Mouse (Mus musculus): ENCODE results near the gene Srrt. TPM values are rescaled to one million over a fixed set of nuclear protein-coding genes. Genes with fewer than 3 reads are reported as not detected.

Srrt gene
- total RNA-seq (2015) (133 and 143 TPM in 2 replicates), total RNA-seq (2017) (241 and 321 TPM in 2 replicates)

DNA sequence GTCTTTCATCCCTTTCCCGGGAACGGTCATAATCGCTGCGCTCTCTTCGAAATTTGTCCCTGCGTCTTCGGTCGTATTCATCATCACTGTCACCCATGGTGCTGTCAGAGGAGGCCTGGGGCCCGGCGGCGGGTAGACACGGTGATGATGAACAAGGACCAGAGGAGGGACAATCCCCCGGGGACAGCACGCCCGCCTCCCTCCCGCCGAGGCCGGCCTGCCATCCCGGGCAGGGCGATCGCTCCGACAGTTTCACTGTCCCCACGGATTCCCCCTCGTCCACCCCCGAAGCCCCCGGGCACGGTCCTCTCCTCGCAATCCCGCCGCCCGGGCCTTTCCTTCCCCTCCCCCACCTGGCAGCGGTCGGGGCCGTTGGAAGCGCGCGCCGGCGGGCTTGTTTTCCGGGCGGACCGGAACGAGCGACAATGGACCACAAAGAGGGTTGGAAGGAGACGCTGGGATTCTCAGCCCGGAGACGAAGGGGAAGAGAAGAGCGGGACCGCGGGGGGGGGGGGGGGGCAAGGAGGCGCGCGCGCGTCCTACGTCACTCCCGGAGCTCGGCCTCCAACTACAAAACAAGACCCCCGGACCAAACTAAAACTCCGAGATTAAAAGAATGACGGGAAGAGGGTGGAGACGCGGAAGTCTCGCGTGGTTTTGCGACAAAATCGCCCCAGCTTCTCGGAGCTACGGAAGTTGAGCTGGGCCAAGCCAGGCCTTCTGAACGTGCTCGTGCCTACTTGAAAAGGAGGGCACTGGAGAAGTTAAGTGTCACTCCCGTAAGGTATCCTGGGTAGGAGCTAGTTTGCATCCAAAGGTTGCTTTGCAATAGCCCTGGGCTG lies at the start of gene Srrt:
TSS of gene Srrt (minus strand) at position 604 of the 842 bp plus-strand sequence.
- ATAC-seq (replicated peaks; ENCODE audit: poor library complexity): peak; percentile 85

DNA sequence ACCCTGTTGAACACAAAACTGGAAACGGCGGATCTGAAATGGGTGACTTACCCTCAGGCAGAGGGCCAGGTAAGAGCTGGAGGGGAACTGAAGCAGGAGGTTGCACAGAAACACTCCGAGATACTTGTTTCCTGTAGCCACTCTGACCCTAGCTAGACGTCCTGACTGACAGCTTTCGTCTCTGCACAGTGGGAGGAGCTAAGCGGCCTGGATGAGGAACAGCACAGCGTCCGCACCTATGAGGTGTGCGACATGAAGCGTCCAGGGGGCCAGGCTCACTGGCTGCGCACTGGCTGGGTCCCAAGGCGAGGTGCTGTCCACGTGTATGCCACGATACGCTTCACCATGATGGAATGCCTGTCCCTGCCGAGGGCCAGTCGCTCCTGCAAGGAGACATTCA lies 46.6 kb upstream of the Srrt start:
- no peak for ATAC-seq (replicated peaks; ENCODE audit: poor library complexity)

DNA sequence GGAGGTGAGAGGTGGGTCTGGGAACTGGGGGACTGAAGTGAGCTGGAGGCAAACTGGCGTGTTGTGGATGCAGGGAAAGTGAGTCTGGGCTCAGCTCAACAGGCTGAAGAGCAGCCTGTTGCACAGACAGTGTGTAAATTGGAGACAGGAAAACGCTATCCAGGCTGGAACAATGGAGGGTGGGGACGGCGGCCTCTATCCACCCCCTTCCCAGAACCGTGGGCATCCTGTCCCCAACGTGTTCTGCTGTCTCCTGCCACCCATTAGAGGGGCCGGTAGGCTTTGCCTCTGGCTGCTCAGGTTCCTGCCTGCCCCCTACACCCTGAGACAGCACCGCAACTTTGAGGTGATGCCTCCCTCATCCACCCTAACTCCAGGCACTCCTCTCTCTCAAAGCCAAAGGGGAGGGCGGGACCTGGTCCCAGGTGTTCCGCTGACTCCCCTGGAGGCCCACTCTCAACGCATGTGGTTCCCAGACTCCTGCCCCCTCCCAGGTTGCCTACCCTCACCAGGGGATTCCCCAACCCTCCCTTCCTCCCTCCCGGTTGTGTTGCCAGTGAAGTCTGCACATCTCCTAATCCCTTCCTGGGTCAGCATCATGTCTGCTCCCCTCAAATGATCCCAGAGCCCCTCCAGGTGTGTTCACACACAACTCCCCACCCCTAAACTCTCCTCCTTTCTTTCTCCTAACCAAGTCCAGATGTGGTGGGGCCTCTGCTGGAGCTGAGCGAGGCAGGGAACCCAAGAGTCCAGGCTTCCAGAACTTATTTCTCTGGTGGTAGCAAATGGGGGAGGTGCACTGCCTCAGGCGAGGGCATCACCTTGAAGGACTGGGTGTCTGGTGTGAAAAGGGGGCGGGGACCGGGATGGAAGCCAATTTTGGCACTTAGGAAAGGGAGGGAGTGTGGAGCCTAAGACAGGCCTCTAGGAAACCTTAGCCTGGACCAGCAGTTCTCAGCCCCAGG lies 44.8 kb upstream of the Srrt start:
- no peak for ATAC-seq (replicated peaks; ENCODE audit: poor library complexity)

DNA sequence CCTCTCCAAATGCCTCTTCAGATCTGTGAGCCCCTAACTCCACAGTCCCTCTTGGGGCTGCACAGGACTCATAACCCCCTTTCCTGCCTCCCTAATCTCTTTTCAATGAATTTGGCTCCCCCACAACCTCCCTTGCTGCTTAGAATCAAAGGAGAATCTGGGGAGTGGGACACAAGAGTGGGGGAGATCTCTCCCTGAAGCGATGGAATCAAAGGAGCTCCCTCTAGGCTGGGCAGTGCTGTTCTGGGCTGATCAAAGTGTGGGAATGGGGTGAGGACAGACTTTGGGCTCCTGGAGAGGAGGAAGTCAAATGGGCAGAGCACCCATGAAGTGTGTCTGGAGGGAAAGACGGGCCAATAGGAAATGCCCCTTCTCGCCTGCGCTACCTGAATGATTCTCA lies 43.9 kb upstream of the Srrt start:
- ATAC-seq (replicated peaks; ENCODE audit: poor library complexity): no peak

DNA sequence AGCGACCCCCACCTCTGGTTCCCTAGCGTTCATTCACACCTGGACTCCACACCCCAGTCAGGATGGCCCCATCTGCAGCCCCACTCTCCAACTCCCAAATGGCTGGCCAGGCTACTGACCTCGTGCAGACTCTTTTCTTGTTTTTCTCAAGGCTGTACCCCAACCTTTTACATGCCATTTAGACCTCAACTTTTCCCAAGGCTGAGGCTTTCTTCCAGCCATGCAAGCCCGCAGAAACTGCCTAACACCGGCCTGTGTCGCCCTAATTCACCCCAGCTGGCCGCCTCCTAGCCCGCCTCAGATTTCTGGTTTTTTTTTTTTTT lies 43.5 kb upstream of the Srrt start:
- no peak for ATAC-seq (replicated peaks; ENCODE audit: poor library complexity)

DNA sequence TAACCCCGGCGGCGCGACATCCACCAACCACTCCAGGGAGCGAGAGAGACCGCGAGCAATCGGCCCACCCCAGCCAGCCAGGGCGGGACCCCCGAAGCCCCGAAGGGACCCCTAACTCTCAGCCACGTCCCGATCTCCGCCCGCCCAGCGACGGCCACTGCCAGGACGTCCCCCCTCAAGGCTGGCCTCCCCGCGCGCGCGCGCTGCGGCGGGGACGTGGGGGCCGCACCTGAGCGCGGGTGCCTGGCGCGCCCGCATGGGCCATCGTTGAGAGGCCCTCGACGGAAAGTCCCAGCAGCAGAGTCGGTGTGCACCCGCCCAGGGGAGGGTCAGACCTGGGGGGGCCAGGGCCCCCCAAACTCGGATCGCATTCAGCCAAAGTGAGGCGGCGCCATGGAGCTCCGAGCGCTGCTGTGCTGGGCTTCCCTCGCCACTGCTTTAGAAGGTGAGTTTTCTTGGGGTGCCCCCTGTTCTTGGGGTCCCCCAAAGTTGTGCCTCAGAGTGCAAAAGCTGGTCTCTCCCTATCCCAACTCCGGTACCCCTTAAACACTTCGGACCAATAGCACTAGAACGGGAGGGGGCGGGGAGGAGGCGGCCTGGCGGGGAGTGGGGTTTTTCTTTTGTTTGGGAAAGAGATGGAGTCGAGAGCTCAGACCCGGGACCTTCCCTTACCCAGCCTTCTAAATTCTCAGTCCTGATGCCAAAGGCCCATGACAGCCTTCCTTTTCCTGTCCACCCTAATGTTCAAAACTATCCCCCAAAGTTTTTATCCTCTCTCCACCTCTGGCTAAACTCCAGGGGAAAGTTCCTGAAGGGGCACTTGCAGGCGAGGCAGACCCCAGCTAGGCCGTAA lies 43.0 kb upstream of the Srrt start:
- ATAC-seq (replicated peaks; ENCODE audit: poor library complexity): no peak

DNA sequence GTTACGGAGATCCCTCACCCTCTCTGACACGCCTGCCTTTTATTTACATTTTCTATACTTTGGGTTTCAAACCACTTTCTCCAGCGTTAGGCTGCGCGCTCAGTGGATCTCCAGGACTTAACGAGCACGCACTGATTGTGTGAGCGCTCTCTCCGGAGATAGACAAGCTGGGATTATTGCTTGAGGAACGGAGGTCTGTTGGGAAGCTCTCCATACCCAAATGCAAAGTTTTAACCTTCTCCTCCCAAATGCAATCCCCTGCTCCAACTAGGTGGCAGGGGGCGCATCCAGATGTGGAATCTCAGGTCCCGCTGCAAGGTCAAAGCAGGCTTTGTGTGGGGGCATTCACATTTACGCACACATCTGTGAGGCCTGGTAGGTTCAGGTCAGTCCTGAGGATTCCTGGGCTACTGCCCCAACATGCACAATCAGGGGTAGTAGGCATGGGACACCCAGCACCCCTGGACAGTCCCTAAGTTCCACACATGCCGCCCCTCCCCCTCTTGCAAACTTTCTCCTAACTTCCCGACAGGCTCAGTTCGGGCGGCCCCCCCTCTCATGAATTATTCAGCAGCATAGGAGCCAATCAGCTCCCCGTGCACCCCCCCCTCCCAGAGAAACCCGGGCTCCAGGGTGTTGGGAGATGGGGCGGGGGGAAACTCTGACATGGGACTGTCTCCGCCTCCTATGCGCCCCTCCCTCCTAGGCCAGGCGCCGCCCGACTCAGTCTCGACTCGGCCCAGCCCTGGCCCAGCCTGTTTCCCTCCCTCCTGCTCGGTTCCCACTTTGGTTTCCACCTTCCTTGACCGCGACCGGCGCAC lies 42.1 kb upstream of the Srrt start, which contains the start of gene Ephb4:
TSS of gene Ephb4 (plus strand) at position 726 of the 821 bp plus-strand sequence.
- ATAC-seq (replicated peaks; ENCODE audit: poor library complexity): 0 out of 2 replicates have a peak, but pooled peaks have one; percentile 29

DNA sequence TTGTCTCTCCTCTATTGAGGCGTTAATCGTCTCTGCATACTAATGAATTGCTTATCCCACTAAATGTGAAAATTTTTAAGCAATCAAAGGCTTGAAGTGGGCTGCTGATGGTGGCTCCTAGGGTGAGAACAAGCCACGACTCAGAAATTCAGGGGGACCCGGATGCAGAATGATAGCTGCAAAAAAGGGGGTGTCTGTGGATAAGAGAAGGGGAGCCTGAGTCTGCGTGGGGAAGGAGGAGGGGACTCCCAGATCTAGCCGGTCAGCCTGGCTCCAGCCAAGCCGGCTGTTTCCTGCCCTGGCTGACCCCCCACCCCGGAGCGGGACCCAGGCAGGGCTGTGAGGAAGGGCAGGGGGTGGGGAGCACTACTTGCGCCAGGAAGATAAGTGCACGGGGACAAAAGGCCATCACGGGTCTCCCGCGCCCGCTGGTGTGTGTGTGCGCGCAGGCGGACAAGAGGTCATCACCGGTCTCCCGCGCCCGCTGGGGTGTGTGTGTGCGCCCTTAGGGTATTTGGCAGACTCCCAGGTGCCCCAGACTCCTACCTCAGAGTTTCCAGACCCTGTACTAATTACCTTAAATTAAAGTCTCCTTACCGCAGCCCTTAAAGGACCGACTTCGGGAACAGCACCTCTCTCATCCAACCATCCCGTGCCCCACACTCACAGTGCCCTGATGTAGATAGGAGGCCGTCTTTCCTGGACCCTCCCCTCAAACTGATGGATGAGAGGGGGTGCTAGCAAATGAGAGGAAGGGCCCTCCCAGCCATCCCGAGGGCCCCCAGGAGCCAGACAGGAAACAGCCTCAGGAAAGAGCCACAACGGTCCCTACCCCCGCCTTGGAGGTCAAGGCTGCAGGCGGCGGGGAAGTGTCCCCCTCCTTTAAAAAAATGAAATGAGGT lies 41.3 kb upstream of the Srrt start:
- ATAC-seq (replicated peaks; ENCODE audit: poor library complexity): no peak

DNA sequence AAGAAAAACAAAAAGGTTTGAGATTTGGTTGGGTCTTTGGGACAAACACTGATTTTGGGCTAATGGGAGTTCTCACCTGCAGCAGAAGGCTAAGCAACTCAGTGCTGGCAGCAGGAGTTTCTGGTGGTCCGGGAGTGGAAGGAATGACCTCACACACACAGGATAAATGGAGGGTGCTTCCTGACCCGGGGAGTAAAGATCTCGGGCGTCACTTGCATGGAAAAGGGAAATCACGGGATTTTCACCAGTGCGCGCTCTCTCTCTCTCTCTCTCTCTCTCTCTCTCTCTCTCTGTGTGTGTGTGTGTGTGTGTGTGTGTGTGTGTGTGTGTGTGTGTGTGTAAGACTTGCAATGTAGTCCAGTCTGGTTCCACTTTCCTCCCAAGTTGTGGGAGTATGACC lies 40.4 kb upstream of the Srrt start:
- no peak for ATAC-seq (replicated peaks; ENCODE audit: poor library complexity)

DNA sequence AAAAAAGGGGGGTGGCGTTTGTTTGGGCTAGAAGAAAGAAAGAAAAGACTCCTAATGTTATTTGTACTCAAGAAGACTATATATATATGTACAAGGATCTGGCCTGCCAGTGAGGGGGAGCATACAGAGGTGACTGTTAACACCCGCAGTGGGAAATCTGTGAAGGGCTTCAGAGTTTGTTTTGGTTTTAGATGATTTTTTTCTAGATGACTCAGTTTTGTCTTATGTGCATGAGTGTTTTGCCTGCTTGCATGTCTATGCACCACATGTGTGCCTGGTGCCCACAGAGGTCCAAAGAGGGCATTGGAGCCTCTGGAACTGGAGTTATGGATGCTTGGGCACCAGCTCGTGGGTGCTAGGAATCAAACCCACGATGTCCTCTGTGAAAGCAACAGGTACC lies 39.5 kb upstream of the Srrt start:
- no peak for ATAC-seq (replicated peaks; ENCODE audit: poor library complexity)

DNA sequence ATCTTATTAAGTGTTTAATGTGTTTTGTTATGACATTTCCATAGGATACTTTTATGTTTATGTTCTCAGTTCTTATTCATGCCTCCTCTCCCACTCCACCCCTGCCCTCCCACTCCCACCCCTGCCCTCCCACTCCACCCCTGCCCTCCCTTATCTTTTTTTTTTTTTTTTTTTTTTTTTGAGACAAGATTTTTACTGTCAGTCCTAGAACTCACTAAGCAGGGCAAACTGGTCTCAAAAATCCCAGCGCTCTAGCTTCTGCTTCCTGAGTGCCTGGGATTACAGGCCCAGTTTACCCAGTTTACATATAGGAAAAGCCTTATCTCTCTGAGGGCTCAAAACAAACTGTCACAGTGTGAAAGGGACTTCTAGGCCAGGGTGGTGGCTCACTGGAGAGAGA lies 38.9 kb upstream of the Srrt start:
- no peak for ATAC-seq (replicated peaks; ENCODE audit: poor library complexity)

DNA sequence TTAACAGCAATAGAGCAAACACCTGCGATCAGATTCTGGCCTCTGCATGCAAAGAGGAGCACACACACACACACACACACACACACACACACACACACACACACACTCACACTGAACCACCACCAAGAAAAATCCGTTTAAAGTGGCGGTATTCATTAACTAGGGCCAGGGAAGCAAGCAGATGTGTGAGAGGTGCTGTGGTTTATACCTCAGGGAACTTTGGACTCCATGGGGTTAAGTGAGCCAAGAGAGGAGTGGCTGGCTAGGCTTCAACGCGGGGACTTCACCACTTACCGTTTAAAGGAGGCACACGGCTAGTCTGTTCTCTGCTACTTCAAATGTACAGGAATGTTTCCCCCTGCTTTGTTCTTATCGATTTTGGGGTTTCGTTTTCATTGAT lies 38.3 kb upstream of the Srrt start:
- ATAC-seq (replicated peaks; ENCODE audit: poor library complexity): peak; percentile 57

DNA sequence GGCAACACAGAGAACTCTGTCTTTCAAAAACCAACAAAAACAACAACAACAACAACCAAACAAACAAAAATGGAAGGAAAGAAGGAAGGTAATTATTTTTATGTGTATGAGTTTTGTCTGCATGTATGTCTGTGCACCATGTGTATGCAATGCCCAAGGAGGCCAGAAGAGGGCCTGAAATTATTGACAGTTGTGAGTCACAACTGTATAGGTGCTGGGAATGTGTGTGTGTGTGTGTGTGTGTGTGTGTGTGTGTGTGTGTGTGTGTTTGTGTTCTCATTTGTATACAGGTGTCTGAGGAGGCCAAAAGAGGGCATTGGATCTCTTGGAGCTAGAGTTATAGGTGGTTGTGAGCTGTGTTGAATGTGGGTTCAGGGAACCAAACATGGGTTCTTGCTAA lies 36.4 kb upstream of the Srrt start:
- ATAC-seq (replicated peaks; ENCODE audit: poor library complexity): no peak

DNA sequence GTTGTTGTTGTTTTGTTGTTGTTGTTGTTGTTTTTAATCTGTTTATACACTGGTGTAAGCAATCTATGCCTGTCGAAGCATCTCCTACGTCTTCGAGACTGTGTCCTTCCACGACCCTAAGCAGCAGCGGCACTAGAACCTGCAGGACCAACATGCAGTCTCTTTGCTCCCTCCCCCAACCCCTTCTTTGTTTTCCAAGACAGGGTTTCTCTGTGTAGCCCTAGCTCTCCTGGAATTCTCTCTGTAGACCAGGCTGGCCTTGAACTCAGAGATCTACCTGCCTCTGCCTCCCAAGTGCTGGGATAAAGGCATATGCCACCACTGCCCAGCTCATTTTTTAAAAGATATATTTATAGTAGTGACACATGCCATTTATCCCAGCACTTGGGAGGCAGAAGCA lies 35.9 kb upstream of the Srrt start:
- ATAC-seq (replicated peaks; ENCODE audit: poor library complexity): no peak

DNA sequence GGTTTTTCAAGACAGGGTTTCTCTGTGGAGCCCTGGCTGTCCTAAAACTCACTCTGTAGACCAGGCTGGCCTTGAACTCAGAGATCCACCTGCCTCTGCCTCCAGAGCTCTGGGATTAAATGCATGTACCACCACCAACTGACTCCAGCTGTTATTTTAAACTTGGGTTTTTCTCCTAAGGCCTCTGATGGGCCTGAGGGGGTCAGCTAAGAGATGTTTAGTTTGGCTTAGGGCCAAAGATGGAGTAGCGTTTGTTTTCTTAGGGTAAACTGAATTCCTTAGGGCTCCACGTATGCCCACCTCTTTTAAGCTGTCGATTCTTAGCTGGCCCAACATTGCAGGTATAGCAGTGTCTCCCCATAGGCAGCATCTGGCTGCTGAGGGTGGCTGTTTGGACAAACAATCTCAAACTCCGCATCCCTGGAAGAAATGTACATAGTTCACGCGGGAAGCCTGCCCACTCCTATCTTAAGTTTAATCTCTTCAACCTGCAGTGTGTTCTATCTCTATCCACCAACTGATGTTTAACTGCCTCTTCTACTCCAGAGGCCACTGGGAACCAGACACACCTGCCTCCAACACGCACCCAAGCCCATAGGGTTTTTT lies 35.0 kb upstream of the Srrt start:
- ATAC-seq (replicated peaks; ENCODE audit: poor library complexity): no peak

DNA sequence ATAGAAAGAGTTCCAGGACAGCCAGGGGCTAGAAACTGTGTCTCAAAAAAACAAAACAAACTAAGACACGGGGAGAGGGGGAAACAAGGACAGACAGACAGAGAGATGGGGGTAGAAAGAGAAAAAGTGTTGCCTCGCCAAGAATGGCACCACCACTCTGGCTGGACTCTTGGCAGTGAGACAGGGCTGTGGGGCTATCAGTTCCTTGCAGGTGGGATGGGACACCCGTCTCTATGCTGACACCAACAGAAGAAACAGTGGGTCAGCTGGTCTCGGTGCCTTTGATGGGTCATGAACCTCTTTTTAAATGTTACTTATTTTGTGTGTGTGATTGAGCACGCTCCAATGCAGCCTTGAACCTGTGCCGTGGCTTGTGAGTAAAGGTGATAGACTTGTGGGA lies 32.7 kb upstream of the Srrt start:
- ATAC-seq (replicated peaks; ENCODE audit: poor library complexity): peak; percentile 32

DNA sequence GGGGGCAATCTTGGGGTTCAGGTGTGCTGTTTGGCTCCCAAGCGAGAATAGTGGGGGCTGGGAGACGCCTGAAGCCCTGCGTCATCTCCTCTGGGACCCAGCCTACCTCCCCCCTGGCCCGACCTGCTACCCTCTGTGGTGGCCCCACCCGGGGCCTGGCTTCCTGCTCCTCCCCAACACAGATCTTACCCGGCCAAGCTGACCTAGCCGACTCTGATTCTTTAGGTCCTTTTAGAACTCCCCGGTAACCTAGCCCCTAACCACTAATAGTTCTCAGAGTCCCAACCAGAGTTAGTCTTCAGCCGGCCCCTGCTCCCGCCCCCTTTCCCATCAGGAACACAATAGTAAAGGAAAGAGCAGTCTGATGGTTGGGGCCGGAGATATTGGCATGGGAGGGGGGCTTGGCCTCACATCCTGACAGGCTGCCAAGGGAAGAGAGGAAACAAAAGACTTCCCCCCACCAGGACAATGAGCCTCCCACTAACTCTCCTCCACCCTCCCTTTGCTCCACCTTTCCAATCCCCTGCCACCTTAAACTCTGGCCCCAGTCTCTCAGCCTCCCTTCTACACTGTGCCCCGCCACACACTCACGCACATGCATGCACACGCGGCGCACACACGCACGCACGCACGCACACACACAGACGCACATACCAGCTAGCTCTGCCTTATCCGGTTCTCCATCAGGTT lies 32.0 kb upstream of the Srrt start:
- ATAC-seq (replicated peaks; ENCODE audit: poor library complexity): peak; percentile 69

DNA sequence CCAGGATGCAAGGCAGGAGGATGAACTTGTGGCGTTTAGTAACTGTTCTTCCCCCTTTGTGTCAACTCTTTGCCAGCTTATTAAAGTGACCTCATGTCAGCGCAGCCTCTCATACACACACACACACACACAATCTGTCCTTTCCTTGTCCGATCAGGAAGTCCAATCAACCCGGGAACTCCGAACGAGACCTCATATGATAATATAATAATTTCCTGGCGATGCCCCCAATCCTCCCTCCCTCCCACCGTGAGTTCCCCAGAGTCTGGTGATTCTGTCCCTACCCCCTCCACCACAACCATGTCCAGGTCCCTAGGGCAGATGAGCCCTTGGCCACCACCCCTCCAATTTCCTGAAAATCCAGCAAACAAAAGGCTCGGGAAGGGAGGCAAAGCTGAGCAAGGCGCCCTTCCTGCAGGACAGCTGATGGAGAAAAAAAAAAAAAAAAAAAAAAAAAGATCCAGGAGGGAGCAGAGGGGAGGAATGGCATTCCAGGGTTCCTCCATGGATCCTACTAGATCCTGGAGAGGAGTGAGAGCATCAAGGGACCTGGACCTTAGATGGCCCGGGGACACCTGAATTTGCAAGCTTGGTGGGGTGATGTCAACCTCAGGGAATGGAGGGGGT lies 31.3 kb upstream of the Srrt start:
- ATAC-seq (replicated peaks; ENCODE audit: poor library complexity): no peak
